Mouse (Mus musculus): ENCODE results near the gene Snrpn. TPM values are rescaled to one million over a fixed set of nuclear protein-coding genes. Genes with fewer than 3 reads are reported as not detected.
"Not testable (repeated sequence)": the region's sequence is repeated elsewhere in the genome, so short reads cannot be mapped to it uniquely, and the experiment has no call there.

Gene Snrpn
- total RNA-seq (2021) (10 to 100 TPM; 30.8 to 41.7 TPM), polyA plus RNA-seq (2012; rRNA removed) (30.9 and 42.5 TPM in 2 replicates)
- long read RNA-seq, transcript Snrpn-201 (10 exons, 1,932 nt) = major isoform, 38 of 42 reads
- long read RNA-seq, partial matches to known transcripts = 2 of 42 reads
- long read RNA-seq, other reads (novel, unspliced or antisense) = 2 of 42 reads

- no peak for DNase-seq
These were observed at the start of gene Snrpn for GRCm38 (mm10) chr7:60139742-60140480. Snrpn (minus strand) TSS chr7:60140219.

- no peak for DNase-seq
These were observed 30.5 kb upstream of the Snrpn start for GRCm38 (mm10) chr7:60170250-60171185.

- no peak for DNase-seq
These were observed 14.7 kb downstream of the Snrpn start for GRCm38 (mm10) chr7:60125332-60125731.

- DNase-seq = not testable (repeated sequence)
These were observed 16.9 kb downstream of the Snrpn start for GRCm38 (mm10) chr7:60123086-60123624.

GRCm38 (mm10) chr7:60122434-60123085, 17.5 kb downstream of the Snrpn start:
- no peak for DNase-seq

GRCm38 (mm10) chr7:60097154-60097859, 42.7 kb downstream of the Snrpn start:
- DNase-seq = no peak

- DNase-seq = no peak
These were observed 63.7 kb downstream of the Snrpn start for GRCm38 (mm10) chr7:60076301-60076700.

GRCm38 (mm10) chr7:60047481-60048201, 92.4 kb downstream of the Snrpn start:
- no peak for DNase-seq

- DNase-seq = no peak
These were observed 126.8 kb downstream of the Snrpn start for GRCm38 (mm10) chr7:60013186-60013585.

- DNase-seq = no peak
These were observed 132.2 kb downstream of the Snrpn start for GRCm38 (mm10) chr7:60007727-60008360.

- DNase-seq = no peak
These were observed 133.8 kb downstream of the Snrpn start for GRCm38 (mm10) chr7:60006262-60006661.

GRCm38 (mm10) chr7:60004606-60005330, 135.3 kb downstream of the Snrpn start, which contains the start of the genes Snurf and Gm38393:
Snurf (minus strand) TSS chr7:60005049.
Gm38393 (minus strand) TSS chr7:60005064.
- peak; percentile 66 for DNase-seq

- peak; percentile 29 for DNase-seq
These were observed 136.0 kb downstream of the Snrpn start for GRCm38 (mm10) chr7:60003921-60004605.

- no peak for DNase-seq
These were observed 136.8 kb downstream of the Snrpn start for GRCm38 (mm10) chr7:60003006-60003865.

GRCm38 (mm10) chr7:59978646-59979045, 161.4 kb downstream of the Snrpn start:
- DNase-seq = no peak

All from adrenal gland, adult 2 months (tissue).